Mouse (Mus musculus) G1E-ER4 (cell line): ENCODE measurements at regions not wholly inside any gene's neighbourhood (a gene's known extent, or its start where the extent isn't known, plus 50 kb on each side); places are given as distances from the start of the nearest gene placed in this dataset.

Source experiments
- GATA1 ChIP-seq: IDR thresholded peaks from one replicate; pipeline ENCODE4 v1.8.0; 2012; ENCODE audit warnings: low read length, inconsistent platforms

- no peak for TF ChIP-seq GATA1
These were observed 611.9 kb downstream of the Zfp706 start for GRCm38 (mm10) chr15:36395672-36396050.

- TF ChIP-seq GATA1 = no peak
These were observed 612.5 kb downstream of the Zfp706 start for GRCm38 (mm10) chr15:36394914-36395671.

- peak; percentile 30 for TF ChIP-seq GATA1
These were observed 617.8 kb downstream of the Zfp706 start for GRCm38 (mm10) chr15:36389775-36390174.

GRCm38 (mm10) chr15:36381228-36381671, 626.3 kb downstream of the Zfp706 start:
- no peak for TF ChIP-seq GATA1

GRCm38 (mm10) chr15:36380461-36381227, 626.9 kb downstream of the Zfp706 start:
- TF ChIP-seq GATA1 = no peak

- TF ChIP-seq GATA1 = no peak
These were observed 628.9 kb downstream of the Zfp706 start for GRCm38 (mm10) chr15:36378640-36379039.

- no peak for TF ChIP-seq GATA1
These were observed 631.0 kb downstream of the Zfp706 start for GRCm38 (mm10) chr15:36376551-36376950.

GRCm38 (mm10) chr15:36375549-36375885, 632.1 kb downstream of the Zfp706 start:
- TF ChIP-seq GATA1 = no peak

- TF ChIP-seq GATA1 = no peak
These were observed 632.6 kb downstream of the Zfp706 start for GRCm38 (mm10) chr15:36374732-36375548.

GRCm38 (mm10) chr15:36373900-36374611, 633.5 kb downstream of the Zfp706 start:
- no peak for TF ChIP-seq GATA1

GRCm38 (mm10) chr15:36373481-36373880, 634.1 kb downstream of the Zfp706 start:
- no peak for TF ChIP-seq GATA1

GRCm38 (mm10) chr15:36371382-36371781, 636.2 kb downstream of the Zfp706 start:
- TF ChIP-seq GATA1 = no peak

- no peak for TF ChIP-seq GATA1
These were observed 636.7 kb downstream of the Zfp706 start for GRCm38 (mm10) chr15:36370906-36371305.

- TF ChIP-seq GATA1 = no peak
These were observed 640.3 kb downstream of the Zfp706 start for GRCm38 (mm10) chr15:36367296-36367695.

- no peak for TF ChIP-seq GATA1
These were observed 642.8 kb downstream of the Zfp706 start for GRCm38 (mm10) chr15:36364757-36365156.

GRCm38 (mm10) chr15:36364062-36364461, 643.5 kb downstream of the Zfp706 start:
- TF ChIP-seq GATA1 = no peak
